Mouse (Mus musculus): ENCODE results near the gene Plgrkt.

DNA sequence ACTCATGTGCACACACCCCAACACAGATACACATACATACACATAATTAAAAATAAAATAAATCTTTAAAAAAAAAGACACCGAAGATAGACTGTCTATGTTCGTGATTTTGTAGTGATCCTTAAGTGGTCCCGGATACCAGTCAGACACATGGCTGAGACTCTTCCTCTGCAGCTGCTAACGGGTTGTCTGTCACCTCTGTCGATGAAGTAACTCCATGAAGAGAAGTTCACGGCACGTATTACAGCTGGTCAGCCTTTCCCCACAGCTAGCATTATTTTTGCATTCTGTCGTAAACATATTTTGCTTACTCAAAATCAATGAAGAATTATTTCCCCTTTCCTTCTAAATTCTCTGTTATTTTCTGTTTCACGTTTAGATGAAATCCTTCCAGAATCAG lies 26.1 kb upstream of the Plgrkt start:
- TF ChIP-seq POLR2A (IDR thresholded peaks at IDR 0.05; ENCODE audit: insufficient read depth, low read depth, low read length), result no peak
- TF ChIP-seq CTCF (IDR thresholded peaks at IDR 0.05), result no peak
